Mouse (Mus musculus) heart, adult 11 months (tissue): Measurements from ENCODE around the gene Klf6.
A peak's percentile ranks its signal among the peaks of the same experiment; 100 is the strongest.

ENCODE experiments used
- DNase-seq: peaks from one replicate; pipeline ENCODE4 v3.0.0; 2022

Gene Klf6

DNA sequence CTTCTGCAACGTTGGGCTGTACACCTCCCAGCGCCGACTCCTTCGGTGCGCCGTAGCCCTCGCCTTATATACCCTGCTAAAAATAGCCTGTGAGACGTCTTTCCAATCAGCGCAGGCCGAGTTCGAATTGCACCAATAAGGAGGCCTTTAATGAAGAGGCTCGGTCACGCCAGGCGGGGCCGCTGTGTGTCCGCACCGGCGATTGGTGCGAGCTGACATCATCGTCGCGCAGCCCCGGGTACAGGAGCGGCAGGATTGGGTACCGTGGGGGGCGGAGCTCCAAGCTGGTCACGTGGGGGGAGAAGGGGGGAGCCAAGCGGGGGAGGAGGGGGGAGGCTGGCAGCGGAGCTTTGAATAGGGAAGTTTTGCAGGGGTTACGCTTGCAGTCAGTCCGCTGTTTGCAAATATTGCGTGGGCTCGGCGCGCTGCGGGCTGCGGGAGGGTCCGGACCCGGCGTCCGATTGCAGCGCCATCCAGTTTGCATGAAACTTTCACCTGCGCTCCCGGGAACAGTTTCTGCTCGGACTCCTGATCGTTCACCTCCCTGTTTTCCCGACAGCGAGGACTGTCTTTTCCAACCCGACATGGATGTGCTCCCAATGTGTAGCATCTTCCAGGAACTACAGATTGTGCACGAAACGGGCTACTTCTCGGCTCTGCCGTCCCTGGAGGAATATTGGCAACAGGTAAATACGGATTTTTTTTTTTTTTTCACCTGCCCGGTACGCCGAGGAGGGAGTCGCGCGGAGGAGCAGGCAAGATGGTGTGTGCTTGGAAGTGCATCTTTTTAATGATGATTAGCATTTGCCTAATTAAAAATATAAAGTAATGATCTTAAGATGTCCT, at the start of gene Klf6:
Gene Klf6, plus strand, starts transcription at position 326 of the 846 bp plus-strand sequence.
- peak; percentile 100 for DNase-seq

DNA sequence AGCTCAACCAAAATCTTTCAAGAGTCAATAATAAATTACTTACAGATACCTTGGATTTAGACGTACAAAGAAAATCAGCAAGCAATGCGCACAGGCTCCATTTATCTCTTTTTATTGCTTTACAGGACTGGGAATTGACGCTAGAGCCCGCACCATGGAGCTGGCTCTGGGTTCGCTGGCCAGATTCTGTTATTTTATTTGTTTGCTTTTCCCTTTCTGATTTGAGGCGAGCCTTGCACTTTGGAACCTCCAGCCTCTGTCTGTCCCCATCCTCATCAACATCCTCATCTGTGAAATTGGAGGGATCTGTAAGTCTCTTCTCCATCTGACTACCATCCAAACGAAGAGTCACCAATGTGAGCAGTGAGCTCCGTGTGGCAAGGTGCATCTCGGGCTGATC, 47.8 kb upstream of the Klf6 start:
- no peak for DNase-seq

DNA sequence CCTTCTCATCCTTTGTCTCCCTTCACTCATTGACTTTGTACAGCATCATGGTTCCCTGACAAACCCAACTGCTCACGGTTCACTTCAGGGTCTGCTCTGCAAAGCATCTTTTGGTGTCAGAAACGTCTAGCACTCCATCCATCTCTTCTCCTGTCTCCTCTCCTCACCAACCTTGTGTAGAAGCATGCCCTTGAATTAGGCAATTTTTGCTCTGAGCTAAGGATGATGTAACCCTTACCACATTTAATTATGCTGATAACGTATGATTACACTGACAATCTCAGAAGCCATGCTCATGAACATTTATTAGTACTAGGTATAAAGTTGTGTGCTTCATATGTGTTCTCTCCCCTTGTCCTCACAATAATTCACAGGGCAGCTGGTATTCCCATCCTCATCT, 44.0 kb upstream of the Klf6 start:
- DNase-seq: no peak

DNA sequence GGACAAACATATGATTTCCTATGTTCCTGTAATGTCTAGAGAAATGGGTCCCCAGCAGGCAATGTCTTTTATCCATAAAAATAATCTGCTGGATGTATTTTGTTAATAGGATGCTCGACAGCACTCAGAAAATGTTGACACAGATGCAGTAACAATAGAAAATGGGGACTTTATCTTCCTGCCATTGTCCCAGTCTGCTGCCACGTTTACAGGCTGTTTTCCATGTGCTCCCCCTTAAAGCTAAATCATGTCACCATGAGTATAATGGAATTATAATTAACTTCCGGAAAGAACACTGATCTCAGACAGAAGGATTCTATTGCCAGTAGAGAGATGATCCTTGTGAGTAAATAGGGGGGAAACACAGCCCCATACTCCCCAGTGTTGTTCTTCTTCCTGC, 42.1 kb upstream of the Klf6 start:
- no peak for DNase-seq

DNA sequence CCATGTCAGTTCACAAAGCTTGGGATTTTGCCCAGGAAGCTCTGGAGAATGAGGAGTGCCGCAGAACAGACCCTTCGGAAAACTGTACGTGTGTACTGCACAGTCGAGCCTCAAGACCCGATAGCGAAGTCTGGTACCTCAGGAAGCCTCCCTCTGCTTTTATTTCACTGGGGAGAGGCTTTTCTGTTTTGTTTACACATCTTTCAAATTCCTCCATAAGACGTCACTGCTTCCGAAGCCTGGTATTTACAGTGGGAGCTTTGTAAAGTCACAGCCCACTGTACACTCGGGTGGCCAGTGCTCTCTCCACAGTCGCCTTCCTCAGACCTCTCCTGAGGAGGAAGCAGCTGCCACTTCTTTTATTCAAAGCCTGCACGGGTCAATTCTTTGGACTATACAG, 38.7 kb upstream of the Klf6 start:
- DNase-seq: no peak

DNA sequence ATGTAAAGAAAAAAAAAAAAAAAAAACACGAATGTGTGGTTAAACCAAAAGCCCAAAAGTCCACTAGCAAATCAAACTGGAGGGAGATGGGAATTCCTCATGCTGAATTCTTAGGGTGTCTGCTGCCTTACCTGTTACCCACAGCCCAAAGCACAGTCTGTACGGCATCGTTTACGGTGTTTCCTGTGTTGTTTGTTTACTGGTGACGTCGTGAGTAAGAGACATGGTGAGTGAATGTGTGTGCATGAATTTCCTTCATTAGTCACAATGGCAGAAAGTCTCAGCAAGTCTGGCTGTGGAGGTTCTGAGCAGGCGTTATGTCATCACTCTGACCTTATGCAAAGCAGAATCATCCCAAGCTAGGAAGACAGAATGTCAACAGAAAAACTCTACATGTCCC, 38.1 kb upstream of the Klf6 start:
- no peak for DNase-seq

DNA sequence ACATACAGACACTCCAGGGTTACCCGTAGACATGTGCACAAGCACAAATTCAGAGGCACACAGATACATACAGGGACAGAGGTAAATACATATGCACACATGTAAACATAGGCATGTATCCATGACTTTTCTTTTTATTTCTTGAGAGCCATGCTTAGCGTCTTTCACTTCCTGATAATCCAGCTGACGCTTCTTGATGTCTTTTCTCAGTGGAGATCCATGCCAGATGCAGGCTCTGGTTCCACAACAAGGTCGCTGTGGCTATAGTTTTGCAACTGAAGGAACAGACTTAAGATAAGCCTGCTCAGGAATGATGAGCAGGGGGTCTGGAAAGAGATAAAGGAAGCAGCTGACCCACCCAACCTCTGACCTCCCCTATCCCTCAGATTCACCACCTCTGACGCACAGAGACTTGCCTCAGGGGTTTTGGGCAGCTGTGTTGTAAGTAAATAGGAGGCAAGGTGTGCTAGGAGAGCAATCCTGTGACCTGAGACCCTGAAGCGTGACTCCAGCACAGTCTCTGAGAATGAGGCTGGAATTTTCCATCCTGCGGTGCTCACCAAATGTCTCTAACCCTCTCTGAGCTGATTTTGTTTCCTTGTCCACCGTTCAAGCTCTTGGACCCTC, 37.0 kb upstream of the Klf6 start:
- DNase-seq: no peak

DNA sequence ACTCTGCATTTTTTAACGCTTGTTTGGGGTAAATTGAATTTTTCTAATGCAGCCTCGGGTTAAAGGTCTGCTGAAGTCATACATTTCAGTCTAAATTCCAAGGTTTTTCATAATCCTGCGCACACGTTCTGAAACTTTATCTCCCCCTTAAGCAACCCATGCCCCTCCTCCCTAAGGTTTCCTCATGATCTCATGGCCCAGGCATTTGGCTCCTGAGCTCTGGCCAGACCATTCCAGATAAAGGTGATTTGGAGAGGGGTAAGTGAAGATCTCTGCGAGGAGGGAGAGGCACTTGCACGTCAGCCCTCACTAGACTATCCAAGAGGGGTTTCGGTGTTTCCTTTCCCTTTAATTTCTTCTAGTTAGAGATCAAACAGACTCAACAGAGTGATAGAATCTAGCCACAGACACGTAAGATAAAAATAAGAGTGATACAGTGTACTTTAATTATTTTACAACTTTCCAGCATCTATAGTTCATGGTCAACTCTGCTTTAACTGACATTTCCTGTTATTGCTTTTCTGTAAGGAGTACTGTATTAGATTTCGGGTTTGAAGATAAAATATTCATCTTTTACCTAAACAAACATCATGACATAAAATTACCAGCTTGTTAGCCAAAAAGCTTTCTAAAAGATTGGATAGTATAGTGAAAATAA, 35.0 kb upstream of the Klf6 start:
- peak; percentile 92 for DNase-seq

DNA sequence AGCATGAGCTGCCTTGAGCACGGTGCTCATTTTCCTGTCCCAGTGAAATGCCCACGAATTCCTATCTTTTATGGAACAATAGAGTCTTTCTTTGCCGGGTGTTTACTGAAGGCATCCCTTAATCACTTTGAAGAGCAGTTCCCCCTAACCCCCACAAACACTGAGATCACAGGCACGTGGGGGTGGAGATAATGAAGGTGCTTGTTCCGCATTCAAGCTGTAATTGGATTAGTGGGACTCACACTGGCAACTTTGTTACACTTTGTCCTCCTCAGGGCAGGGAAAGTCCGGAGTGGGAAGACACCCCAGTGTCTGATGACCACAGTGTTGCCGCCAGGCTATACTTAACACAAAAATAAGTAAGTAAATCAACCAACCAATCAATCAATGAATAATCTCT, 29.3 kb upstream of the Klf6 start:
- DNase-seq: peak; percentile 83

DNA sequence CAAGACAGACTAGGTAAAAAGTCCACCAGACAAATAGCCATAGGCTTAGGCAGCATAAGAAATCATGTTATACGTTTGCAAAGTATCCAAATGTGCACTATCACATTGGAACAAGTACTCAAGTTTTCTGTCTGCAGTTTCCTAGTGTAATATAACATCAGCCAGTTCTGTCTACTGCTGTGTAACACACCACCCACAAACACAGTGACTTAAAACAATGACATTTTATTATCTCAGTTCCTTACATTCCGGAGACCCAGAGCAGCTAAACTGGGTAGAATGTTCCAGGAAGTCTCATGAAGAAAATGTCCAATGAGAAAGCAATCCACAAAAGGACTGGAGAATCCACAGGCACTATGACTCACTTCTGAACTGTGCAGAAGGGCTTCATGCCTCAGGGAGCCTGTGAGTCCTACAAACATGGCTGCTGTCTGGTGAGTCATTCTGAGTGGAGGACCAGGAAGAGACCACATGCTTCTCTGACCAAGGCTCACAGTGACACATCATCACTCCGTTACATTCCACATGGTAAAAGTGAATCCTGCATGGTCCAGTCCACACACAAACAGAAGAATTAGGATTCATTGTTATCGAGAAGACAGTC, 24.0 kb upstream of the Klf6 start:
- peak; percentile 89 for DNase-seq

DNA sequence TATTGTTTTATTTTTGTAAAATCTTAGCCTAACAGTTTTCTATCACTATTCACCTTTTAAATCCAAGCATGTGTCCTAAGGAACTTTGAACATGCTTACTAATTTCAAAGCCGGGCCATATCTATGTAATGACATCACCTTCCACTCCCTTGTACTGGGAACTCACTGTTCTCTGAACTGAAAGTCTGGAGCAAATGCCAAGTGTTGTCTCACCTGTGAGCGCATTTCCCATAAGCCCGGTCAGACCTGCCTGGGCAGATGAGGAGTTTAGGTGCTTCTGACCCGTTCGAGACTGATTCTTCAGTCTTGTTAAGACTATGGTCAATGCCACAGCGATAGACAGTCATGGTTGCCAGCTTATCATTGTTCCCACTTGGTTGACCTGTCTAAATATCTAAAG, 19.9 kb upstream of the Klf6 start:
- peak; percentile 96 for DNase-seq

DNA sequence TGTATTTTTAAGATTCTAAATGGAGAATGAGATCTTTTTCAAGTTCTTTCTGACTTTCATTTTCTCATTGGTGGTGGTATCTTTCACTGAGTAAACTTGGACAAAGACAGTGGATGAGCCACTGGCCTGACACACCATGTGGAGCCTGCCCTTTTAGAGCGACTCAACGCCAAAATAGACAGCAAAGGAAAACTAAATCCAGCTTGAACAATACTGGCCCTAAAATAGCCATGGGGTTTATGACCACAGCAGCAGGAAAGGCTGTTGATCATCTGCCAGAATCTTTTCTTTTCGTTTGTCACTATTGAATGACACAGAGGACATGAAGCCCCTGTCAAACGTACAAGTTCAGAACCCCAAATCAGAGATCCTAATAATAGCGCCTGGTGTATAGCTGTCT, 18.4 kb upstream of the Klf6 start:
- peak; percentile 94 for DNase-seq

DNA sequence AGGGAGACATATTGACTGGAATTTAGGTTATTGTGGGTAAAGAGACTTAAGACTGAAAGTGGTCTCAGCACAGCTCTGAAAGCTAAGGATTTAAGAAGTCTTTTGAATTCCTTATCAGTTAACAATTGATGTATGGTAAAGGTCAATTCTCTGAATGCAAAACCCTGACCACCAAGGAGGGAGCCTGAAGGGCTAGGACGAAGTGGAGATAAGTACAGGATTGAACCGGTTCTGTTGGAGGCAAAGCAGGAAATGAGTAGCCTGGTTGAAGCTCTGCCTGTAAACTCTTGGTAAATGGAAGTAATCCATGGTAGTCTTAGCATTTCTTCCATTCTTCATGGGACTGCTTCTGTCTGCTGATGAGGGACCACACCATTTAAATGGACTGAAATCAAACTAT, 17.5 kb upstream of the Klf6 start:
- DNase-seq: peak; percentile 64

DNA sequence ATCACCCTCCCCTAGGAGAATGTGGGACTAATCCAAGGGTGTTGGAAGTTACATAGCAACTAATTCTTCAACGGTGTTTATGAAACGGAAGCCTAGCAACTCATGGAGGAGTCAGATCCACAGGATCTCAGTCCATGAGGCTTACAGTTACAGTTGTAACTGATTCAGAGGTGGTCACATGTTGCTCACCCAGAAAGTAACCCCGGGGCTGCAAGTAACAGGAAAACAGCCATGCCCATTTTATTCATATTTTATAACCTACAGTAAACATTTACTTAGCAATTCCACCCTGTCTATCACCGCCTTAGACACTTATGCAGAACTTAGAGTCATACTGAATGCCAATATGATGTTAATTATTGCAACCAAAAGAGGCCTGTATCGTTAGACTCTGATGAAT, 16.9 kb upstream of the Klf6 start:
- peak; percentile 61 for DNase-seq

DNA sequence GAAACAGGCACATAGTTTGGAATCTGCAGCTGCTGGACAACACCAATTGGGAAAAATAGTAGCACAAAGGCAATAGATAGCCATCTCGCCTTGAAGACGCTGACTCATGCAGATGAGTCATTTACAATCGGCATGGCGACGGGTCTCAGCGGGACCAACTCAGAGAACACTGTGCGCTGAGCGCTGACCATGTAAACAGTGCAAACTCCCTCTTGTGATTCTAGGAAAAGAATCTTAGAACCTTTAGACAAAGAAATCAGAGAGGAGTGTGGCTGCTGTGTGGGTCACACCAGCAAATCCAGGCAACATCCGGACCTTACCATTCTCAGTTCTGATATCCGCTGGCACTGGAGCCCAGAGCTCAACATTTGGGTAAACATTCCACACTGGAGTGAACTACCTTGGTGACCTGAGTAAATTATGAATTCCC, 16.1 kb upstream of the Klf6 start:
- DNase-seq: peak; percentile 97

DNA sequence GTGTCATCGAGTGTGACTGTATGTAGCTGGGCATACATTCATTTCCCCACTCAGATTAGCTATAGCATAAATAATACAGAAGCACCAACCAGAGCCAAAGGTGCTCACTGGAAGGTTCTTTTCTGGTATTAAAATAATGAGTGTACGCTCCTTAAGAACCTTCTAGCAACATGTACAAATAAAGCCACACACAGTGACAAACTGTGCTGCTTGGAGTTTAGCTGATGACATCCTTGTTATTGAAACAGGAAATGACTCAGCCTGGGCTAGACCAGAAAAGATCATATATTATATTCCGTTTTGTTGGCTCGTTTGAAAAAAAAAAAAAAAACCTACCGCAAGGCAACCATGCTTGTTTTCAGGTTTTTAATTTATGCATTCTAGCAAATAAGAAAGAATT, 15.7 kb upstream of the Klf6 start:
- DNase-seq: peak; percentile 94

DNA sequence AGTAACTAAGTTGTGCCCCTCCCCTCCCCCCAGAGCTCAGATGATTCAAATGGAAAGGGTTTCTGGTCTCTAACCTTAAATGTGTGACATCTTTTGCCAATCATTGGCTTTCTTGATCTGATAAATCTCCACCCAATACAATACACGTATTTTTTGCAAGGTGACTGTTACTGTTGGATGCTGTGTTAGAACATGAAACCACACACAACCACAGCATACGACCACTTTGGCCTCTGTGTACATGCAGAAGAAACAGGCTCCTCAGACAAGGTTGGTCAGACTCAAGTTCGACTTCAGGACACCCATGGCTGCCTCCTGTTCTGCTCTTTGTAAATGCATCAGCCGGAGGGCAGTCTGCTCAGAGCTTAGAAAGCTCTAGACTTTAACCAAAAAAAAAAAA, 14.4 kb upstream of the Klf6 start:
- DNase-seq: peak; percentile 73

DNA sequence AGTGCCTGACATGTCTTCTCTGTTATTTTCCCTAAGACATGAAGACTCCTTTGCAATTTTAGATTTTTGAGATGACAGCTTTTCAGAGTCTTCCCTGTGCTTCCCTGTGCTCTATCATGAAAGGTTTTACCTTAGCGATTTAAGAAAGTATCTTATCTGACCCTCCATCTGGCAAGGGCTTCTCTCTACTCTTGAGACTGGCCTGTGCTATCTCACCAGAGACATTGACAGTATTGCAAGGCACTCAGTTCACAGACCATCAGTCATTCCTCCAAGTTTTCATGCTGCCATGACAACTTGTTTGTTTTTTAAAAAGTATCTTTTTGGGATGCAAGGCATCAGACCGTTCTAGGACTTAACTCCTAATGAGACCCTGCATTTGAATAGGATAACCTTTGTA, 13.5 kb upstream of the Klf6 start:
- peak; percentile 54 for DNase-seq

DNA sequence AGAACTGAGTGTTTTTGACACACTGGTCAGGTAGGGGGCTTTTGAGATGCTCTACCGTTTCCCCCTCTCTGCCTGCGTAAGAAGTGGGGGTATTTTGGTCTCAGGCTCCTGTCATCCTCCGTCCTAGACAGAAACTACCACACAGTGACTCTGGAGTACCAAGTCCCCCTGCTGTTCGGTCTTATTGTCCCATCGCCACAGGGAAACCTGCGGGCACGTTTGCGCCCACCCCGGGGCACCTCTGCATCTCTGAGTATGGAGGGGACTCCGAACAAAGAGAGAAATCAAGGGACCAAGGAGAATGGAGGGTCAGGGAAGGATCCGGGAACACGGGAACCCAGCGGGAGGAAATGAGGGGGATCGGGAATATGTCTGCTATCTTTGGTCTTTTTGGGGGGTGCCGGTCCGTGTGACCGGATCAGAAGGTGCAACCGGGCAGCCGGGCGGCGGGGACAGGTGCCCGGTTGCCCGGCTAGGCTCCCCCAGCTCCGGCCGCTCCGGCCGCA, 578 bp upstream of the Klf6 start:
- DNase-seq: no peak

DNA sequence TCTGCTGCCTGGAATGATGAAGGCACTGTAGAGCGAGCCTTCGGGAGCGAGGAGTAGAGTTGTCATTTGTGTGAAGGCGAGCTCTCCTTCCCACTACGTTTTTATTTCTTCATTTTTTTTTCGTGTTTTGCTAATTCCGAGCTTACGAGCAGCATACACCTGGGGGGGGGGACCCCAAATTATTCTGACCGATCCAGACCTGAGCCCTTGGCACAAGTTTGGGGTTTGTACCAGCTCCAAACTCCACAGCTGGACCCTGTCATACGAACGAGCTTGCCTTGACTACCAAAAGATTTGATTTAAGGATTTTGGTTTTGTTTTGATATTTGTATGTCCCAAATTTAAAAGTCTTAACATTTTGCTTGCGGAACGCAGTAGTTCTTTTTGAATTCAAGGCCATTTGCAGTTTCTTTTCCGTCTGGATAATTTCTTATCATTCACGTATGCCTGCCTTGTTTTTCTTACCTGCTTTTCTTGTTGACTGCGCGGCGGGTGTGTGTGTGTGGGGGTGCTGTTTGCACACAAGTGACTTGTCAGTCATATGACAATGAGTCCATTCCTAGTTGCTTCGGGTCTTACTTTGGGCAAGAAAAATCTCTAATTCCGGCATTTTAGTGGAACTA, 832 bp downstream of the Klf6 start:
- DNase-seq: peak; percentile 96

DNA sequence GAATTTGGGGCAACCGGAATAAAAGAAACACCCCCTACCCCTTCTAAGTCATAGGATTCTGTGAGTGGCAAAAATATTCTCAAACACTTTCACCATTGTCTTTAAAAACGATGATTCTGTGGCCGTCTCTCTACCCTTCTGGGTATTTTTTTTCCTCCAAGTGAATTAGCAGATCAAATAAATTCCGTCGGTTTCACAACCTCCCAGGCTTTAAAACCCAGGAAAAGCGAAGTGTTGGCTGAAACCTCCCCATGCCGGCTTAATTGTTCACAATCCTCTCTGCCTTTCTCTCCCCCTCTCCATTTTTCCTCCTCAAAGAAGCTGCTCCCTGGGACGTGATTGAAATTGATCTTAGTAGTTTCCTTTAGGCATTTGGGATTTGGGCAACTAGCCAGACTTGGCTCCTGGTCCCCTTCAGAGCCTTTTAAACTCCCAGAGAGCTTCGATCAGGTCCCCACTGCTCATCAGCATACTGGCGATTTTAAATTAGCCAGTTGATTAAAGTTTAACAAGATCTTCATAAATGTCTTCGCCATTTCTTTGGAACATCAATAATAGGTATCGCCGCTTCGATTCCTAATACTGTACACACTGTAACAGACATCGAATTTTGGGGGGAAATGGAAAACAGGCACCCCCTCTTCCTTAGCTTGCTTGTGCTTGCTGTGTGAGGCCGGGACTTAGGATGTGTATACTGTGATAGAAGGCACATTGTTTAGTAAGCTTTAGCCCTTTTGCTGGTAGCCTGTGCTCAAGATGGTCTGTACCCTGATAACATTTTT, 1.5 kb downstream of the Klf6 start:
- peak; percentile 95 for DNase-seq

DNA sequence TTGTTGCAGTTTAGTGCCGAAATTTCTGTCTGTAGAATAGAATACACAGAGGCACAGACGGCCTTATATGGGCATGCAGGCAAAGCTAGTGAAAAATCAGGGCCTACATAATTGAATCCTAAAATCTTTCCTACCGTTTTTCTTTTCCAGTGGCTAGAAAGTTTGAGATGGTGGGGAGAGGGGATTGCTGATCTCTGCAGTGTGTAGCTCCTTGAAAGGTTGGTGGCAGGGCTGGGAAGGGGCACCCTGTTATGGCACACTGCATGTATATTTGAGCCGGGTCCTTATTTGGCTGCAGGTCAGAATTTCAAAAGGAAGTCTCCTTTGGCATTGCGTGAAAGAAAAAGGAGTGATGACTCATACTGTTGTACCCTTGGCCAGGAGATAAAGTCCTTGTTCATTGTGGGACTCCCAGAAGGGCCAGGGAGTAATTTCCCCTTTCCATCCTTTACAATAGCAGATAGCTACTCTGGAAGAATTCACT, 2.2 kb downstream of the Klf6 start:
- DNase-seq: peak; percentile 97
